Mouse (Mus musculus) heart, adult 8-10 months (tissue): Measurements from ENCODE around the gene Ocln. TPM values are rescaled to one million over a fixed set of nuclear protein-coding genes. Genes with fewer than 3 reads are reported as not detected.
"Not testable (repeated sequence)": the region's sequence is repeated elsewhere in the genome, so short reads cannot be mapped to it uniquely, and the experiment has no call there.

ENCODE experiments used
- DNase-seq: peaks from one replicate; pipeline ENCODE4 v3.0.0; 2022; ENCODE audit warnings: low spot score
- total RNA-seq, 4 experiments: library from RNA; stranded (reverse); gene quantifications; 2 replicates each; pipeline ENCODE4 v1.2.4; 2022

The Ocln gene
- total RNA-seq, 4 experiments from 2014 or later = 0.24 to 1.1 (median 0.66) TPM

GRCm38 (mm10) chr13:100492061-100492787 is 60.3 kb downstream of the Ocln start, which contains the start of gene Gtf2h2:
TSS of gene Gtf2h2 (minus strand) at chr13:100492579.
- DNase-seq = peak; percentile 77

- DNase-seq = no peak
These were observed 60.9 kb downstream of the Ocln start for GRCm38 (mm10) chr13:100491623-100492022.

GRCm38 (mm10) chr13:100490424-100490823 is 62.1 kb downstream of the Ocln start:
- DNase-seq = no peak

DNA sequence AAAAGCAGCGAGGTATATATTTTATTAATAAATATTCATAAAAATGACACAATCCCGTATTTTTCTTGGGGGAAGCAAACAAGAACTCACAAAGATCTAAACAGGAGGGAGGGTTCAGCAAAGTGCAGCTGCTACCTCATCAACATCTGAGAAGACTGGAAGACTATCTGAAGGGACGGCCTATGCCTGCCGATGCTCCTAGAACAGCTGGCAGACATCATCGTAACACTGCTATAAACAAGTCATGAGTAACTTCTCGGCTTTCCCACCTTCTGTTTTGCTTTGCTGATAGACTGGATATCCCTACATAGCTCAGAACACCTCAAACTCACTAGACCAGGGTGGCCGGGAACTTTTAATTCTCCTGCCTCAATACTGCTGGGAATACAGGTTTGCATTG is 68.9 kb downstream of the Ocln start:
- no peak for DNase-seq

DNA sequence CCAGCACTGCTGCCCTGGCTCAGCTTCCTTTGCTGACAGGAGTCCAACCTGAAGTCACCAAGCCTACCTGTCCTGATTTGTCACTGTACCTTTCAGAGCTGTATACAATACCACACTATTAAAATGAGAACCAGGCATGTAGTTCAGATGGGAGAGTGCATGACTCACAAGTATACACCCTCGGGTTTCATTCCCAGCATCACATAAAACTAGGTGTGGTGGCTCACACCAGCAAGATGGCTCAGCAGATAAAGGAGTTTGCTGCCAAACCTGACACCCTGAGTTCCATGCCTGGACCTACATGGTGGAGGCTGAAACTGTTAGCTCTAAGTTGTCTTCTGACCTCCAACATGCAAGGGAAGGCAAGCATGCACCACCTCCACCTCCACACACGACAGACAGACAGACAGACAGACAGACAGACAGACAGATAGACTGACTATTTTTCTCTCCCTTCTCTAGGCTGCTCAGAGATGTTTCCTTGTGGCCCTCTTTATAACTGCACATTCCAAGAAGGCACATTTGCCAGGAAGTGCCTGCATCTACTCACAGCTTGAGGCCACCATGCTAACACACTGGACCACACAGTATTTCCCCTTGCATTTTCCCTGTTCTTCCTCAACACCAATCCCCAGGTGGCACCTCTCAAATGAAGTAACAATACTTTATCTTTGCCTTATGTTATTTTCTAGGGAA is 88.8 kb downstream of the Ocln start:
- no peak for DNase-seq

- no peak for DNase-seq
These were observed 91.2 kb downstream of the Ocln start for GRCm38 (mm10) chr13:100461336-100461735.

GRCm38 (mm10) chr13:100452415-100453127 is 99.9 kb downstream of the Ocln start, which contains the start of gene Naip1:
TSS of gene Naip1 (minus strand) at chr13:100452869.
- DNase-seq = not testable (repeated sequence)

DNA sequence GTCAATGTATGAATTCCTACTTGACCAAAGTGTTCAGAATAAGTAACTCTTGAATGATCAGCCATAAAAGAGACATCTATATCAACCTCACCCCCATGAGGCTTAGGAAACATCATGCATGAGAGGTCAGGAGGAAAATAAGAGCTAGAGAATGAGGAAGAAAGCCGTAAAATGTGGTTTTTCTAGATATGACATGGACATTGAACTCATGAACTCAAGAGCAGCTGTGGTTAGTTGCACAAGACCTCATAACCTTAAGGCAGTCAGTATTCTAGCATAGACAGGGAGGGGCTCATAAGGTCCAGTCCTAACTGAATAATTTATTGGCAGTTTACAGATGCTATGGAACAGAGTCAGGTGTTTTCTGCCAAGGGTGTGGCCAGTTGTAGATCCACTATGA is 103.0 kb downstream of the Ocln start:
- no peak for DNase-seq

Other genes with a start within 250 kb of the Ocln start
- gene Naip6, start 235.0 kb downstream of the Ocln start, total RNA-seq = under 1 TPM; 0.08 to 0.52 (median 0.16) TPM
- gene Naip1, start 99.8 kb downstream of the Ocln start, total RNA-seq = under 1 TPM in 1 of 4 experiments, not detected in 3; 0.46 TPM
- 10 to 100 TPM; 16.3 to 29.0 (median 21.0) TPM for gene Gtf2h2, start 60.1 kb downstream of the Ocln start, total RNA-seq
- gene Marveld2, start 64.3 kb upstream of the Ocln start, total RNA-seq = under 1 TPM; 0.37 to 0.90 (median 0.63) TPM
- gene Ak6, start 98.3 kb upstream of the Ocln start, total RNA-seq = 10 to 100 TPM; 57.2 to 64.6 (median 60.3) TPM
- gene Rad17, start 98.3 kb upstream of the Ocln start, total RNA-seq = 10 to 100 TPM; 13.4 to 16.6 (median 15.6) TPM
- gene Taf9, start 98.9 kb upstream of the Ocln start, total RNA-seq = 10 to 100 TPM in 3 of 4 experiments, 1 to 10 TPM in 1; 9.1 to 14.5 (median 12.1) TPM
- gene Ccdc125, start 117.0 kb upstream of the Ocln start, total RNA-seq = under 1 TPM; 0.33 to 0.60 (median 0.44) TPM
- gene Cdk7, start 178.2 kb upstream of the Ocln start, total RNA-seq = 10 to 100 TPM; 17.1 to 24.8 (median 19.6) TPM
- gene Mrps36, start 191.9 kb upstream of the Ocln start, total RNA-seq = 100 to 1,000 TPM; 179 to 227 (median 201) TPM
- under 1 TPM in 2 of 4 experiments, not detected in 2; 0.25 to 0.28 TPM for gene Cenph, start 223.2 kb upstream of the Ocln start, total RNA-seq
- gene Ccnb1, start 233.9 kb upstream of the Ocln start, total RNA-seq = under 1 TPM in 3 of 4 experiments, not detected in 1; 0.19 to 0.63 (median 0.28) TPM